22 mouse cellular contexts compared by ENCODE assay signal in the genomic region with DNA sequence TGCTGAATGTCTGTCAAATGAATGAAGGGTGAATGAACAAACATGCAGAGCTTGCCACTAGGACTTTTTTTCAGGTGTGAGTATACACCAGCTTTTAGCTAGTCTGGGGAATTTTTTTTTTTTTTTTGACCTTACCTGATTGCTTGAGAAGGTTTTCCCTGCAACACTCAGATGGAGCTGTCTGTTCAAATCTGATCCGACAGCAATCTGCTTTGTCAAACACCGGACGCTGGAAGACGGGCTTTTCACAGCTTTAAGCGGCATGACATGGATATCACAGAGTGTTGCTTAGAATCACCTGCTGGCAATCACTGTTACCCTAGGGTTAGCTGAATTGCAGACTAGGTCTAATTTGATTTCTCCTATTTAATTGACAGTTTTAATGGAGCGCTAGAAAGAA.
DNase-seq lines count a peak whose midpoint lies in the region; ATAC-seq and TF ChIP-seq lines count a peak whose summit lies in the region.
"Had no signal": no experiment of that assay in that cellular context is flagged by ENCODE, and none has a peak within 500 bp of the region (broad histone marks: within the 10 kb centered on the region; RNA-seq: fewer than 3 reads in every experiment).

No protein-coding gene starts in this region.

- H3K4me1 ChIP-seq in embryonic facial prominence, embryonic 14.5 days (ENCODE audit: control insufficient read depth, insufficient read depth, low read length), result no peaks in the 10 kb centered on the region
- H3K4me1 ChIP-seq in embryonic facial prominence, embryonic 10.5 days, result peaks cover 1% of the 10 kb centered on the region; the same call in 1 of the 2 replicates
- 0 out of 2 replicates have a peak, but pooled peaks cover 3% of the 10 kb centered on the region for H3K4me1 ChIP-seq in hindbrain, postnatal 0 days (ENCODE audit: insufficient read depth, low read length)
- peaks cover 18% of the 10 kb centered on the region for H3K4me1 ChIP-seq in hindbrain, embryonic 13.5 days (replicated peaks)
- H3K4me1 ChIP-seq in midbrain, embryonic 15.5 days, result peaks cover 15% of the 10 kb centered on the region
- H3K4me1 ChIP-seq: embryonic facial prominence, embryonic 12.5 days; heart, embryonic 13.5 days had no signal

- H3K4me3 ChIP-seq in embryonic facial prominence, embryonic 14.5 days (ENCODE audit: low read depth, low read length), result no peak overlapping the region
- no peak overlapping the region for H3K4me3 ChIP-seq in embryonic facial prominence, embryonic 10.5 days
- no peak overlapping the region for H3K4me3 ChIP-seq in hindbrain, postnatal 0 days (ENCODE audit: low read length)
- no peak overlapping the region for H3K4me3 ChIP-seq in hindbrain, embryonic 13.5 days
- no peak overlapping the region for H3K4me3 ChIP-seq in midbrain, embryonic 15.5 days
- H3K4me3 ChIP-seq: embryonic facial prominence, embryonic 12.5 days; forebrain, embryonic 12.5 days; gastrocnemius, adult 2 months; heart, embryonic 13.5 days; hindbrain, embryonic 15.5 days had no signal

- 68% methylated on average over 6 of the region's 6 CpGs for WGBS in embryonic facial prominence, embryonic 14.5 days
- 79% methylated on average over 6 of the region's 6 CpGs for WGBS in embryonic facial prominence, embryonic 10.5 days
- 59% methylated on average over 6 of the region's 6 CpGs for WGBS in hindbrain, postnatal 0 days
- WGBS in hindbrain, embryonic 13.5 days, result 71% methylated on average over 6 of the region's 6 CpGs
- WGBS in midbrain, embryonic 15.5 days, result 41% methylated on average over 6 of the region's 6 CpGs

- ATAC-seq in embryonic facial prominence, embryonic 14.5 days (ENCODE audit: low read depth), result no peak
- no peak for ATAC-seq in hindbrain, postnatal 0 days
- no peak for ATAC-seq in hindbrain, embryonic 13.5 days (ENCODE audit: low FRiP score)
- no peak for ATAC-seq in midbrain, embryonic 15.5 days (replicated peaks)
- ATAC-seq: CD4-positive, CD25-positive, alpha-beta regulatory T cell, adult 4 months had no signal

- no peaks in the 10 kb centered on the region for H3K9me3 ChIP-seq in embryonic facial prominence, embryonic 14.5 days (ENCODE audit: control insufficient read depth, low read length)
- H3K9me3 ChIP-seq in embryonic facial prominence, embryonic 10.5 days, result no peaks in the 10 kb centered on the region
- no peaks in the 10 kb centered on the region for H3K9me3 ChIP-seq in hindbrain, postnatal 0 days (ENCODE audit: low read length)
- H3K9me3 ChIP-seq in hindbrain, embryonic 13.5 days, result no peaks in the 10 kb centered on the region
- H3K9me3 ChIP-seq in midbrain, embryonic 15.5 days, result no peaks in the 10 kb centered on the region
- H3K9me3 ChIP-seq: embryonic facial prominence, embryonic 12.5 days; forebrain, embryonic 12.5 days; G1E; heart, embryonic 13.5 days; hindbrain, embryonic 15.5 days had no signal

- no peaks in the 10 kb centered on the region for H3K27me3 ChIP-seq in embryonic facial prominence, embryonic 14.5 days (replicated peaks; ENCODE audit: control insufficient read depth, insufficient read depth, low read length)
- H3K27me3 ChIP-seq in embryonic facial prominence, embryonic 10.5 days (replicated peaks; ENCODE audit: low read depth, poor library complexity, severe bottlenecking), result no peaks in the 10 kb centered on the region
- no peaks in the 10 kb centered on the region for H3K27me3 ChIP-seq in hindbrain, postnatal 0 days (ENCODE audit: insufficient read depth, low read length)
- H3K27me3 ChIP-seq in hindbrain, embryonic 13.5 days, result no peaks in the 10 kb centered on the region
- H3K27me3 ChIP-seq in midbrain, embryonic 15.5 days (replicated peaks), result no peaks in the 10 kb centered on the region
- H3K27me3 ChIP-seq: embryonic facial prominence, embryonic 12.5 days; forebrain, embryonic 12.5 days; heart, embryonic 13.5 days; hindbrain, embryonic 15.5 days had no signal

- peak; percentile 19 for DNase-seq in embryonic facial prominence, embryonic 14.5 days (ENCODE audit: low spot score)
- no peak for DNase-seq in embryonic facial prominence, embryonic 10.5 days (ENCODE audit: low spot score)
- DNase-seq in hindbrain, postnatal 0 days (ENCODE audit: low spot score), result peak; percentile 47
- peak; percentile 50 for DNase-seq in retina, postnatal 1 day
- no peak for DNase-seq in spleen, postnatal 14 days (ENCODE audit: low spot score in 2 of 2)
- DNase-seq: adrenal gland, postnatal 10 days; B cell, adult 2 months; cerebellum, adult 18-20 months; cerebellum, adult 9-11 months; cerebellum, postnatal 36 days; gastrocnemius, adult 2 months; gastrocnemius, postnatal 25 days; heart, adult 11 months; heart, postnatal 36 days had no signal

- H3K9ac ChIP-seq in embryonic facial prominence, embryonic 14.5 days (ENCODE audit: low read depth, low read length), result no peak overlapping the region
- H3K9ac ChIP-seq in hindbrain, postnatal 0 days (replicated peaks; ENCODE audit: low read length), result no peak overlapping the region
- no peak overlapping the region for H3K9ac ChIP-seq in hindbrain, embryonic 13.5 days
- H3K9ac ChIP-seq in midbrain, embryonic 15.5 days, result no peak overlapping the region
- H3K9ac ChIP-seq: embryonic facial prominence, embryonic 12.5 days; forebrain, embryonic 12.5 days; heart, embryonic 13.5 days; hindbrain, embryonic 15.5 days had no signal

- TF ChIP-seq CTCF in hindbrain, postnatal 0 days (IDR thresholded peaks at IDR 0.05; ENCODE audit: low read depth), result no peak

- no peak overlapping the region for H3K4me2 ChIP-seq in embryonic facial prominence, embryonic 14.5 days (ENCODE audit: low read depth, low read length)
- no peak overlapping the region for H3K4me2 ChIP-seq in hindbrain, postnatal 0 days (ENCODE audit: low read depth, low read length)
- no peak overlapping the region for H3K4me2 ChIP-seq in hindbrain, embryonic 13.5 days
- H3K4me2 ChIP-seq in midbrain, embryonic 15.5 days, result no peak overlapping the region
- H3K4me2 ChIP-seq: embryonic facial prominence, embryonic 12.5 days; forebrain, embryonic 12.5 days; heart, embryonic 13.5 days; hindbrain, embryonic 15.5 days had no signal

- no peak overlapping the region for H3K27ac ChIP-seq in embryonic facial prominence, embryonic 14.5 days (replicated peaks; ENCODE audit: low read depth, low read length)
- H3K27ac ChIP-seq in embryonic facial prominence, embryonic 10.5 days (replicated peaks), result no peak overlapping the region
- H3K27ac ChIP-seq in hindbrain, postnatal 0 days, result no peak overlapping the region; the same call in 1 of the 2 replicates
- no peak overlapping the region for H3K27ac ChIP-seq in hindbrain, embryonic 13.5 days
- H3K27ac ChIP-seq in midbrain, embryonic 15.5 days, result 0 out of 2 replicates have a peak overlapping the region, but pooled peaks have one; percentile 43
- H3K27ac ChIP-seq: embryonic facial prominence, embryonic 12.5 days; forebrain, embryonic 12.5 days; gastrocnemius, adult 2 months; heart, embryonic 13.5 days; hindbrain, embryonic 15.5 days had no signal

- H3K36me3 ChIP-seq in embryonic facial prominence, embryonic 14.5 days (ENCODE audit: control insufficient read depth, insufficient read depth, low read length), result no peaks in the 10 kb centered on the region
- H3K36me3 ChIP-seq in embryonic facial prominence, embryonic 10.5 days (replicated peaks), result no peaks in the 10 kb centered on the region
- no peaks in the 10 kb centered on the region for H3K36me3 ChIP-seq in hindbrain, postnatal 0 days (ENCODE audit: insufficient read depth, low read length)
- H3K36me3 ChIP-seq in hindbrain, embryonic 13.5 days, result peaks cover 25% of the 10 kb centered on the region
- no peaks in the 10 kb centered on the region; the same call in 1 of the 2 replicates for H3K36me3 ChIP-seq in midbrain, embryonic 15.5 days (replicated peaks)
- H3K36me3 ChIP-seq: embryonic facial prominence, embryonic 12.5 days; forebrain, embryonic 12.5 days; G1E; heart, embryonic 13.5 days; hindbrain, embryonic 15.5 days had no signal

Comparison
In these comparisons a context has a peak if more than half of its experiments do, and no peak if none do; other contexts are left out.
1. DNase-seq: peak in embryonic facial prominence, embryonic 14.5 days (single experiment), hindbrain, postnatal 0 days (single experiment) and retina, postnatal 1 day (single experiment); none in embryonic facial prominence, embryonic 10.5 days (single experiment) and spleen, postnatal 14 days (0 of 2).